Mouse (Mus musculus) hematopoietic multipotent progenitor cell, adult 10-12 weeks (in vitro differentiated cells): ENCODE measurements around the gene Sgpp2. TPM values are rescaled to one million over a fixed set of nuclear protein-coding genes. Genes with fewer than 3 reads are reported as not detected.

ENCODE experiments used
- polyA plus RNA-seq: library from polyadenylated mRNA; stranded (reverse); fragments of >175 nt; gene quantifications from 2 replicates; pipeline ENCODE4 v1.2.3, GENCODE M21; 2012; ENCODE audit warnings: low replicate concordance

The Sgpp2 gene
- 0.10 TPM in 1 of 2 replicates, not detected in the other for polyA plus RNA-seq

GRCm38 (mm10) chr1:78310021-78310752, at the start of gene Sgpp2:
Sgpp2 (plus strand) TSS chr1:78310345.

Other genes starting within 250 kb of the Sgpp2 start
- not detected in 2 replicates for gene Pax3, start 113.2 kb upstream of the Sgpp2 start, polyA plus RNA-seq
- 2.7 and 5.5 TPM in 2 replicates for gene Farsb, start 178.6 kb downstream of the Sgpp2 start, polyA plus RNA-seq
- gene Mogat1, start 200.6 kb downstream of the Sgpp2 start, polyA plus RNA-seq, result not detected in 2 replicates
- not detected in 2 replicates for gene BC035947, start 201.8 kb downstream of the Sgpp2 start, polyA plus RNA-seq